8 mouse cellular contexts compared by ENCODE assay signal in genomic region chr19:44930744-44931453, GRCm38 (mm10). TPM values are rescaled to one million over a fixed set of nuclear protein-coding genes. Genes with fewer than 3 reads are reported as not detected.
A peak's percentile ranks its signal among the peaks of the same experiment; 100 is the strongest.
DNase-seq lines count a peak whose midpoint lies in the region; ATAC-seq lines count a peak whose summit lies in the region.

TSS of gene Slf2 (plus strand) at chr19:44931151.

- peaks cover 9% of the 10 kb centered on the region for H3K36me3 ChIP-seq in hindbrain, embryonic 16.5 days (ENCODE audit: control insufficient read depth, insufficient read depth, low read length)
- H3K36me3 ChIP-seq in macrophage (ENCODE audit: inconsistent target) = peaks cover 11% of the 10 kb centered on the region

- DNase-seq in WW6 (ENCODE audit: low read depth, low spot score) = peak; percentile 96
- DNase-seq in cerebellum, postnatal 4 days (ENCODE audit: low spot score in 2 of 2) = peak; percentile 99
- peak; percentile 100 for DNase-seq in gastrocnemius, adult 18-20 months (ENCODE audit: low spot score)
- peak; percentile 99 for DNase-seq in left cerebral cortex, adult 18-20 months (ENCODE audit: low spot score in 2 of 2)
- peak; percentile 99 for DNase-seq in right cerebral cortex, adult 18-20 months
- DNase-seq in urinary bladder, postnatal 10 days (ENCODE audit: low spot score) = peak; percentile 98

- H3K4me1 ChIP-seq in hindbrain, embryonic 16.5 days (ENCODE audit: control insufficient read depth, insufficient read depth, low read depth, low read length) = peaks cover 13% of the 10 kb centered on the region

- peak; percentile 98 for ATAC-seq in hindbrain, embryonic 16.5 days

- H3K4me2 ChIP-seq in hindbrain, embryonic 16.5 days (ENCODE audit: low read length) = peak within 1 kb of the TSS; percentile 70

- H3K9ac ChIP-seq in hindbrain, embryonic 16.5 days (ENCODE audit: low read depth, low read length) = peak within 1 kb of the TSS; percentile 87

- H3K79me2 ChIP-seq in macrophage (ENCODE audit: inconsistent target) = peaks cover 48% of the 10 kb centered on the region

- peak within 1 kb of the TSS; percentile 100 for H3K4me3 ChIP-seq in hindbrain, embryonic 16.5 days (ENCODE audit: low read length)
- H3K4me3 ChIP-seq in macrophage (ENCODE audit: inconsistent target) = peak within 1 kb of the TSS; percentile 64

- no peaks in the 10 kb centered on the region for H3K9me3 ChIP-seq in hindbrain, embryonic 16.5 days (ENCODE audit: control insufficient read depth, low read length)

- under 1% methylated on average over 55 of the region's 55 CpGs for WGBS in hindbrain, embryonic 16.5 days
- WGBS in macrophage (ENCODE audit: missing documents) = 2% methylated on average over 41 of the region's 55 CpGs

- no peaks in the 10 kb centered on the region for H3K27me3 ChIP-seq in hindbrain, embryonic 16.5 days (replicated peaks; ENCODE audit: control insufficient read depth, insufficient read depth, low read length)

- peak within 1 kb of the TSS; percentile 89 for H3K27ac ChIP-seq in hindbrain, embryonic 16.5 days (ENCODE audit: low read depth, low read length)
- peak within 1 kb of the TSS; percentile 66 for H3K27ac ChIP-seq in macrophage

RNA-seq across cellular contexts. Expression of gene Slf2, which starts in this region (rescaled TPM):
- 10 to 100 TPM; 10.5 to 11.5 TPM for total RNA-seq in gastrocnemius, adult 18-20 months (2021)
- 26.7 and 27.8 TPM in 2 replicates for polyA plus RNA-seq in hindbrain, embryonic 16.5 days (2015; fragmentation: Nextera tagmentation; extraction: Ambion mirVana)
- 10 to 100 TPM; 37.9 to 38.0 TPM for total RNA-seq in left cerebral cortex, adult 18-20 months (2021)
- 100 to 1,000 TPM in 3 of 26 experiments, 10 to 100 TPM in 23; 34.4 to 118 (median 72.4) TPM for total RNA-seq in macrophage (2018; cell fraction: chromatin; rRNA removed)
- total RNA-seq in macrophage (2018; cell fraction: cytosol; rRNA removed) = 10 to 100 TPM; 16.1 to 41.2 (median 27.7) TPM
- total RNA-seq in macrophage (2018; cell fraction: nucleus; rRNA removed) = 100 to 1,000 TPM in 1 of 26 experiments, 10 to 100 TPM in 25; 33.7 to 110 (median 52.2) TPM
- 17.7 to 22.1 TPM (median 21.7 TPM) in 3 replicates for polyA plus RNA-seq in macrophage (2018)

Comparison
In these comparisons a context has a peak if more than half of its experiments do, and no peak if none do; other contexts are left out.
1. Peak in every context shown above with its lines: DNase-seq, ATAC-seq, H3K4me3 ChIP-seq and H3K27ac ChIP-seq.